Mouse (Mus musculus) embryonic fibroblast, embryonic 13.5 days (primary cell): Measurements from ENCODE around the gene Prmt1. TPM values are rescaled to one million over a fixed set of nuclear protein-coding genes. Genes with fewer than 3 reads are reported as not detected.

Experiments
- H3K27ac ChIP-seq: 2 replicates; pipeline ENCODE4 v1.5.1; 2012; ENCODE audit warnings: low read length, control low read depth, inconsistent platforms; ENCODE audit not compliant: insufficient read depth
- H3K4me1 ChIP-seq: 2 replicates; pipeline ENCODE4 v1.6.1; 2011; ENCODE audit warnings: low read length; ENCODE audit not compliant: control insufficient read depth, insufficient read depth
- H3K4me3 ChIP-seq: 2 replicates; pipeline ENCODE4 v1.5.1; 2011; ENCODE audit warnings: mild to moderate bottlenecking, control low read depth, low read length; ENCODE audit not compliant: insufficient read depth
- CTCF ChIP-seq: IDR thresholded peaks from 2 replicates; pipeline ENCODE4 v1.5.1; 2011; ENCODE audit warnings: mild to moderate bottlenecking, control low read depth, low read length, moderate library complexity, borderline replicate concordance; ENCODE audit not compliant: insufficient read depth
- POLR2A ChIP-seq: IDR thresholded peaks from 2 replicates; pipeline ENCODE4 v1.6.1; 2011; ENCODE audit warnings: low read depth, mild to moderate bottlenecking, control low read depth, low read length, moderate library complexity
- polyA plus RNA-seq: library from polyadenylated mRNA; stranded (reverse); fragments of >200 nt; gene quantifications from 2 replicates; pipeline ENCODE4 v1.2.4, GENCODE M21; 2011; ENCODE audit warnings: low read depth; ENCODE audit not compliant: missing spikeins, insufficient read length

The Prmt1 gene
- polyA plus RNA-seq, 1 experiment = 439 TPM

DNA sequence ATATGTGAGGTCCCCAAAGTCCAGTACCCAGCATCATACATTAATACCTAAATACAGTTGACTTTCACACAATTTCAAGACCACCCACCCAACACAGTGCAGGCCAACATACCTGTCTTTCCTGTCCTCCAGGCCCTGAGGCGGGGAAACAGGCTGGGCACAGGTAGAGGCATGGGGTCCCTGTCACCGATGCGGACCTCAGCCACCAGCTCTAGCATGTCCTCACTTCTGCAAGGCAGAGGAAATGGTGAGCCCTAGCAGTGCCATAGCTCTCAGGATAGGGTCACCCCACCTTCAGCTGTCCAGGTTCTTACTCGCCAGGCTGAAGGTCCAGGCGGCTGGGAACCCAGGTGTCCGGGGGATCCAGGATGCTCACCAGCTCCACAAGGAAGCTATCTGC is 25.6 kb upstream of the Prmt1 start:
- Histone ChIP-seq H3K4me1 (no peaks in the 10 kb centered on the region), H3K27ac (no peak overlapping the region), H3K4me3 (no peak overlapping the region)
- TF ChIP-seq CTCF (no peak), POLR2A (no peak)

GRCm38 (mm10) chr7:45008411-45008810 is 22.0 kb upstream of the Prmt1 start:
- no peak overlapping the region for H3K27ac ChIP-seq
- no peaks in the 10 kb centered on the region for H3K4me1 ChIP-seq
- TF ChIP-seq CTCF = no peak
- TF ChIP-seq POLR2A = no peak
- no peak overlapping the region for H3K4me3 ChIP-seq

DNA sequence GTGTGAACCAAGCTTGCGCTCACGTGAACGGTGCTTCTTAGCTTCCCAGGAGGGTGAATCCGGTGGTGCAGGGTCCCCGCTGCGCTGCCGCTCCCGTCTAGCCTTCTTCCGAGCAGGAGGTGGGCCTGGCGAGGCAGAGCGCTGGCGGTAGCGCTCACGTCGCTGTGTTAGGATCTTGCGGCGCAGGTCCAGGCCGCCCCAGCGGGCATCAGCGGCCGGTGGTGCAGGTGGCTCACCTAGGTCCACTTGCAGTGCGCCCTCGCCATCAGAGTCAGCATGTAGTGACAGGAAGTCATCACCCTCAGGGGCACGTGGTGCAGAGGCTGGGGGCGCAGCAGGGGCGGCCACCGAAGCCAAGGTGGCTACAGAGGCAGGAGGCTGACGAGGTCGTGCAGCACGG is 21.5 kb upstream of the Prmt1 start:
- no peak overlapping the region for H3K4me3 ChIP-seq
- TF ChIP-seq POLR2A = no peak
- TF ChIP-seq CTCF = no peak
- H3K4me1 ChIP-seq = no peaks in the 10 kb centered on the region
- no peak overlapping the region for H3K27ac ChIP-seq

- H3K4me3 ChIP-seq = no peak overlapping the region
- H3K27ac ChIP-seq = no peak overlapping the region
- H3K4me1 ChIP-seq = no peaks in the 10 kb centered on the region; the same call in 1 of the 2 replicates
- no peak for TF ChIP-seq POLR2A
- no peak for TF ChIP-seq CTCF
Observed at GRCm38 (mm10) chr7:45007141-45007540, 20.8 kb upstream of the Prmt1 start.

DNA sequence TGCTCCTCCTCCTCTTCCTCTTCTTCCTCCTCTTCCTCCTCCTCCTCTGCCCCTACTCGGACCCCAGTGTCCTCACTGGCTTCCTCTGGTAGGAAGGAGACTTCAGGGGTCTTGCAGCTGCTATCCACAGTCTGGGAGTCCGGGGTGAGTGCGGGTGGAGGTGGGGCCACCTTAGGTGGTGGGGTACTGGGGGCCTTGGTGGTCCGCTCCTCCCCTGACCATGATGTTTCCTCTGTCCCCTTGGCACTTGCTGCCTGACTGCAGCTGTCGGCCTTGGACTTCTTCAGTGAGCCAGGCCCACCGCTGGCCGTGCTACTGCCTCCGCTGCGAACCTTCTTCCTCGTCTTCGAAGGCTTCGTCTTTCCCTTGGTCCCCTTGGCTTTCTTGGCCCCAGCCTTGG is 20.1 kb upstream of the Prmt1 start:
- TF ChIP-seq POLR2A = no peak
- TF ChIP-seq CTCF = no peak
- H3K4me3 ChIP-seq = no peak overlapping the region
- no peaks in the 10 kb centered on the region; the same call in 1 of the 2 replicates for H3K4me1 ChIP-seq
- no peak overlapping the region for H3K27ac ChIP-seq

- Histone ChIP-seq H3K27ac (no peak overlapping the region), H3K4me3 (no peak overlapping the region), H3K4me1 (no peaks in the 10 kb centered on the region; the same call in 1 of the 2 replicates)
- TF ChIP-seq CTCF (no peak), POLR2A (no peak)
Observed at GRCm38 (mm10) chr7:45005321-45005992, 19.1 kb upstream of the Prmt1 start.

- Histone ChIP-seq H3K4me3 (no peak overlapping the region), H3K27ac (no peak overlapping the region), H3K4me1 (peaks cover 3% of the 10 kb centered on the region; the same call in 1 of the 2 replicates)
- TF ChIP-seq CTCF (no peak), POLR2A (no peak)
Observed at GRCm38 (mm10) chr7:45004546-45004945, 18.2 kb upstream of the Prmt1 start.

DNA sequence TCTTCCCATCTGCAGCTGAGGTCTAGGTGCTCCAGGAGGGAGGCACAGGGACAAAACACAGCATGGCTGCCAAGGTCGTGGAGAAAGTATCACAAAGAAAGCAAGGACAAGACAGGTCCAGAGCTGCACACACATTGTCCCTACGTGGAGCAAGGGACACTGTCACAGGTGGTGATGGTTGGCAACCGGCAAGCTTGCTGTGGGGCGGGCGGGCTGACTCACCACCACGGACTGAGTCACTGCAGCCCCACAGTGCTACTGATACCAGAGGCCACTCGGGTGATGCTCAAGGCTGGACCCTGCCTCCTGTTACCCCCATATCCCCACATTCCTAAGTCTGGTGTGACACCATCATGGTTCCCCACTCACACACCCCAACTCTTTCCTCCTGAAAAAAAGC is 16.1 kb upstream of the Prmt1 start:
- Histone ChIP-seq H3K4me3 (no peak overlapping the region), H3K27ac (no peak overlapping the region), H3K4me1 (peaks cover 3% of the 10 kb centered on the region; the same call in 1 of the 2 replicates)
- TF ChIP-seq POLR2A = peak; percentile 37
- TF ChIP-seq CTCF = no peak

DNA sequence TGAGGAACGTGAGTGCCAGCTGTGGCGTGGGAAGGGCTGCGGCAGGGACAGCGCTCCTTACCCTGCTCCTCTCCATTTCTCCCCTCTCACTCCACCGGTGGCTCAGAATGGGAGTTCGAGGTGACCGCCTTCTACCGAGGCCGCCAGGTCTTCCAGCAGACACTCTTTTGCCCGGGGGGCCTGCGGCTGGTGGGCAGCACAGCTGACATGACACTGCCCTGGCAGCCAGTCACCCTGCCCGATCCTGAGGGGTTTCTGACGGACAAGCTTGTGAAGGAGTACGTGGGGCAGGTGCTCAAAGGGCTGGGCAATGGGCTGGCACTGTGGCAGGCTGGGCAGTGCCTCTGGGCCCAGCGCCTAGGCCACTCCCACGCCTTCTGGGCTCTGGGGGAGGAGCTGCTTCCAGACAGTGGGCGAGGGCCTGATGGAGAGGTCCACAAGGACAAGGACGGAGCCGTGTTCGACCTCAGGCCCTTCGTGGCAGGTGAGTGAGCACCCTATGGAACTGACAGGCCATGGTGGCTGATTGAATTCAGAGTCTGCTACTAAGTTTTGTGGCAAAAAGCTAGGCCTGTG is 14.3 kb upstream of the Prmt1 start:
- peaks cover 3% of the 10 kb centered on the region; the same call in 1 of the 2 replicates for H3K4me1 ChIP-seq
- TF ChIP-seq POLR2A (0 out of 2 replicates have a peak, but pooled peaks have one; percentile 6), CTCF (no peak)
- H3K27ac ChIP-seq = no peak overlapping the region
- no peak overlapping the region for H3K4me3 ChIP-seq

- no peak overlapping the region for H3K4me3 ChIP-seq
- H3K4me1 ChIP-seq = peaks cover 3% of the 10 kb centered on the region; the same call in 1 of the 2 replicates
- H3K27ac ChIP-seq = no peak overlapping the region
- TF ChIP-seq CTCF (no peak), POLR2A (no peak)
Observed at GRCm38 (mm10) chr7:44999753-45000152, 13.4 kb upstream of the Prmt1 start.
